Mouse (Mus musculus): ENCODE data around the gene Opa3. TPM values are rescaled to one million over a fixed set of nuclear protein-coding genes. Genes with fewer than 3 reads are reported as not detected.

Opa3 gene
- total and polyA plus RNA-seq, 3 experiments = 8.4 to 15.2 (median 14.2) TPM

GRCm38 (mm10) chr7:19282791-19283405 lies 54.8 kb downstream of the Opa3 start:
- Histone ChIP-seq H3K4me3 (ENCODE audit: low read depth, low read length) (peak overlapping the region; percentile 70), H3K4me1 (ENCODE audit: insufficient read depth, low read depth, low read length) (peaks cover 29% of the 10 kb centered on the region), H3K27me3 (ENCODE audit: insufficient read depth, low read length) (peaks cover 35% of the 10 kb centered on the region), H3K9me3 (replicated peaks) (no peaks in the 10 kb centered on the region), H3K36me3 (replicated peaks) (no peaks in the 10 kb centered on the region)
- ATAC-seq (ENCODE audit: extremely low read depth, insufficient number of reproducible peaks, low FRiP score, poor library complexity, severe bottlenecking) (no peak), DNase-seq (ENCODE audit: low spot score) (peak; percentile 42)
- no peak for TF ChIP-seq GATA2 (IDR thresholded peaks at IDR 0.05; ENCODE audit: borderline replicate concordance, low read depth, low read length)
- no peak for TF ChIP-seq TAL1 (conservative IDR thresholded peaks at IDR 0.05; ENCODE audit: low read depth, low read length)
- no peak for TF ChIP-seq POLR2AphosphoS5 (IDR thresholded peaks at IDR 0.05; ENCODE audit: insufficient replicate concordance, low read depth, low read length)
- TF ChIP-seq CTCF (IDR thresholded peaks at IDR 0.05; ENCODE audit: low read depth, low read length) = no peak
- no peak for TF ChIP-seq GATA1 (IDR thresholded peaks at IDR 0.05; ENCODE audit: borderline replicate concordance, low read length)

GRCm38 (mm10) chr7:19283406-19283804 lies 55.3 kb downstream of the Opa3 start:
- ATAC-seq (ENCODE audit: extremely low read depth, insufficient number of reproducible peaks, low FRiP score, poor library complexity, severe bottlenecking) = no peak
- H3K27me3 ChIP-seq (ENCODE audit: insufficient read depth, low read length) = peaks cover 32% of the 10 kb centered on the region
- H3K4me3 ChIP-seq (ENCODE audit: low read depth, low read length) = no peak overlapping the region

GRCm38 (mm10) chr7:19284763-19285162 lies 56.6 kb downstream of the Opa3 start:
- H3K9me3 ChIP-seq (replicated peaks) = no peaks in the 10 kb centered on the region
- TF ChIP-seq CTCF (IDR thresholded peaks at IDR 0.05; ENCODE audit: low read depth, low read length) (peak; percentile 58), POLR2AphosphoS5 (IDR thresholded peaks at IDR 0.05; ENCODE audit: insufficient replicate concordance, low read depth, low read length) (no peak), TAL1 (conservative IDR thresholded peaks at IDR 0.05; ENCODE audit: low read depth, low read length) (no peak), GATA1 (IDR thresholded peaks at IDR 0.05; ENCODE audit: borderline replicate concordance, low read length) (no peak)
- H3K27me3 ChIP-seq (ENCODE audit: insufficient read depth, low read length) = peaks cover 22% of the 10 kb centered on the region
- ATAC-seq (ENCODE audit: extremely low read depth, insufficient number of reproducible peaks, low FRiP score, poor library complexity, severe bottlenecking) (no peak), DNase-seq (ENCODE audit: low spot score) (no peak)
- H3K4me3 ChIP-seq (ENCODE audit: low read depth, low read length) = no peak overlapping the region
- H3K4me1 ChIP-seq (ENCODE audit: insufficient read depth, low read depth, low read length) = peaks cover 23% of the 10 kb centered on the region
- no peaks in the 10 kb centered on the region for H3K36me3 ChIP-seq (replicated peaks)

More at GRCm38 (mm10) chr7:19283406-19283804, 55.3 kb downstream of the Opa3 start:
- Histone ChIP-seq H3K9me3 (replicated peaks) (no peaks in the 10 kb centered on the region), H3K4me1 (ENCODE audit: insufficient read depth, low read depth, low read length) (peaks cover 27% of the 10 kb centered on the region), H3K36me3 (replicated peaks) (no peaks in the 10 kb centered on the region)
- TF ChIP-seq GATA1 (IDR thresholded peaks at IDR 0.05; ENCODE audit: borderline replicate concordance, low read length) (no peak), POLR2AphosphoS5 (IDR thresholded peaks at IDR 0.05; ENCODE audit: insufficient replicate concordance, low read depth, low read length) (no peak), CTCF (IDR thresholded peaks at IDR 0.05; ENCODE audit: low read depth, low read length) (no peak), TAL1 (conservative IDR thresholded peaks at IDR 0.05; ENCODE audit: low read depth, low read length) (no peak), GATA2 (IDR thresholded peaks at IDR 0.05; ENCODE audit: borderline replicate concordance, low read depth, low read length) (no peak)
- no peak for DNase-seq (ENCODE audit: low spot score)

- Histone ChIP-seq H3K9me3 (replicated peaks) (no peaks in the 10 kb centered on the region), H3K4me3 (ENCODE audit: low read depth, low read length) (peak overlapping the region; percentile 65; the same call in 1 of the 2 replicates), H3K27me3 (ENCODE audit: insufficient read depth, low read length) (peaks cover 17% of the 10 kb centered on the region), H3K4me1 (ENCODE audit: insufficient read depth, low read depth, low read length) (peaks cover 30% of the 10 kb centered on the region), H3K36me3 (replicated peaks) (no peaks in the 10 kb centered on the region)
- no peak for DNase-seq (ENCODE audit: low spot score)
- TF ChIP-seq CTCF (IDR thresholded peaks at IDR 0.05; ENCODE audit: low read depth, low read length) (no peak), TAL1 (conservative IDR thresholded peaks at IDR 0.05; ENCODE audit: low read depth, low read length) (no peak), GATA1 (IDR thresholded peaks at IDR 0.05; ENCODE audit: borderline replicate concordance, low read length) (no peak), GATA2 (IDR thresholded peaks at IDR 0.05; ENCODE audit: borderline replicate concordance, low read depth, low read length) (no peak), POLR2AphosphoS5 (IDR thresholded peaks at IDR 0.05; ENCODE audit: insufficient replicate concordance, low read depth, low read length) (no peak)
- ATAC-seq (ENCODE audit: extremely low read depth, insufficient number of reproducible peaks, low FRiP score, poor library complexity, severe bottlenecking) = no peak
Observed at GRCm38 (mm10) chr7:19290969-19291596, 62.9 kb downstream of the Opa3 start.

GRCm38 (mm10) chr7:19295503-19296185 lies 67.5 kb downstream of the Opa3 start:
- ATAC-seq (ENCODE audit: extremely low read depth, insufficient number of reproducible peaks, low FRiP score, poor library complexity, severe bottlenecking) = peak; percentile 60
- no peak for DNase-seq (ENCODE audit: low spot score)
- peaks cover 37% of the 10 kb centered on the region for H3K4me1 ChIP-seq (ENCODE audit: insufficient read depth, low read depth, low read length)

GRCm38 (mm10) chr7:19297034-19297433 lies 68.9 kb downstream of the Opa3 start:
- peaks cover 35% of the 10 kb centered on the region for H3K4me1 ChIP-seq (ENCODE audit: insufficient read depth, low read depth, low read length)
- H3K27me3 ChIP-seq (ENCODE audit: insufficient read depth, low read length) = peaks cover 14% of the 10 kb centered on the region
- ATAC-seq (ENCODE audit: extremely low read depth, insufficient number of reproducible peaks, low FRiP score, poor library complexity, severe bottlenecking) = no peak
- no peak overlapping the region for H3K4me3 ChIP-seq (ENCODE audit: low read depth, low read length)
- TF ChIP-seq GATA2 (IDR thresholded peaks at IDR 0.05; ENCODE audit: borderline replicate concordance, low read depth, low read length) = no peak
- TF ChIP-seq CTCF (IDR thresholded peaks at IDR 0.05; ENCODE audit: low read depth, low read length) = no peak
- no peak for TF ChIP-seq GATA1 (IDR thresholded peaks at IDR 0.05; ENCODE audit: borderline replicate concordance, low read length)
- TF ChIP-seq TAL1 (conservative IDR thresholded peaks at IDR 0.05; ENCODE audit: low read depth, low read length) = no peak
- no peak for TF ChIP-seq POLR2AphosphoS5 (IDR thresholded peaks at IDR 0.05; ENCODE audit: insufficient replicate concordance, low read depth, low read length)
- DNase-seq (ENCODE audit: low spot score) = no peak
- H3K9me3 ChIP-seq (replicated peaks) = no peaks in the 10 kb centered on the region
- H3K36me3 ChIP-seq (replicated peaks) = no peaks in the 10 kb centered on the region

More at GRCm38 (mm10) chr7:19295503-19296185, 67.5 kb downstream of the Opa3 start:
- TF ChIP-seq GATA2 (IDR thresholded peaks at IDR 0.05; ENCODE audit: borderline replicate concordance, low read depth, low read length) = no peak
- peak; percentile 85 for TF ChIP-seq CTCF (IDR thresholded peaks at IDR 0.05; ENCODE audit: low read depth, low read length)
- no peak for TF ChIP-seq POLR2AphosphoS5 (IDR thresholded peaks at IDR 0.05; ENCODE audit: insufficient replicate concordance, low read depth, low read length)
- no peak for TF ChIP-seq GATA1 (IDR thresholded peaks at IDR 0.05; ENCODE audit: borderline replicate concordance, low read length)
- TF ChIP-seq TAL1 (conservative IDR thresholded peaks at IDR 0.05; ENCODE audit: low read depth, low read length) = no peak
- H3K36me3 ChIP-seq (replicated peaks) = no peaks in the 10 kb centered on the region
- H3K27me3 ChIP-seq (ENCODE audit: insufficient read depth, low read length) = peaks cover 7% of the 10 kb centered on the region
- H3K4me3 ChIP-seq (ENCODE audit: low read depth, low read length) = peak overlapping the region; percentile 61; the same call in 1 of the 2 replicates
- no peaks in the 10 kb centered on the region for H3K9me3 ChIP-seq (replicated peaks)
